Mouse (Mus musculus) midbrain, embryonic 13.5 days (tissue): ENCODE data around the gene Sstr3. TPM values are rescaled to one million over a fixed set of nuclear protein-coding genes. Genes with fewer than 3 reads are reported as not detected.

Source experiments
- ATAC-seq: fragments of 200-750 bp; cut with Nextera tagmentation; 2 replicates; pipeline ENCODE4 v1.8.0; 2017; ENCODE audit warnings: mild to moderate bottlenecking, moderate TSS enrichment, moderate library complexity
- H3K27ac ChIP-seq: fragments of 300-500 bp; sonication (generic); 2 replicates; pipeline ENCODE4 v1.5.1; 2015; ENCODE audit warnings: inconsistent platforms, mild to moderate bottlenecking, moderate library complexity
- H3K27me3 ChIP-seq: fragments of 300-500 bp; sonication (generic); 2 replicates; pipeline ENCODE4 v1.6.1; 2015; ENCODE audit warnings: mild to moderate bottlenecking, inconsistent platforms
- H3K36me3 ChIP-seq: fragments of 300-500 bp; sonication (generic); 2 replicates; pipeline ENCODE4 v1.6.1; 2015; ENCODE audit warnings: mild to moderate bottlenecking, inconsistent platforms
- H3K4me1 ChIP-seq: fragments of 300-500 bp; sonication (generic); replicated peaks from 2 replicates; pipeline ENCODE4 v1.6.1; 2015; ENCODE audit warnings: inconsistent platforms
- H3K4me2 ChIP-seq: fragments of 300-500 bp; sonication (generic); replicated peaks from 2 replicates; pipeline ENCODE4 v1.6.1; 2015; ENCODE audit warnings: moderate library complexity, mild to moderate bottlenecking, inconsistent platforms
- H3K4me3 ChIP-seq: fragments of 300-500 bp; sonication (generic); replicated peaks from 2 replicates; pipeline ENCODE4 v1.5.1; 2015; ENCODE audit warnings: mild to moderate bottlenecking, inconsistent platforms
- H3K9ac ChIP-seq: fragments of 300-500 bp; sonication (generic); replicated peaks from 2 replicates; pipeline ENCODE4 v1.6.1; 2015; ENCODE audit warnings: mild to moderate bottlenecking, inconsistent platforms
- H3K9me3 ChIP-seq: fragments of 300-500 bp; sonication (generic); 2 replicates; pipeline ENCODE4 v1.6.1; 2016; ENCODE audit warnings: mild to moderate bottlenecking, inconsistent platforms
- WGBS: fragments of 180-500 bp; shearing (Covaris S2); methylation state at CpG from one replicate; pipeline ENCODE4 v1.1.7; 2015; 5-methylcytosine and 5-hydroxymethylcytosine counted together
- polyA plus RNA-seq: library from polyadenylated mRNA; unstranded; fragments of >200 nt; fragmentation: Nextera tagmentation; extraction: Ambion mirVana; gene quantifications from 2 replicates; pipeline ENCODE4 v1.2.1, GENCODE M21; 2015

Gene Sstr3
- polyA plus RNA-seq, 1 experiment from 2014 or later, result 0.26 TPM

DNA sequence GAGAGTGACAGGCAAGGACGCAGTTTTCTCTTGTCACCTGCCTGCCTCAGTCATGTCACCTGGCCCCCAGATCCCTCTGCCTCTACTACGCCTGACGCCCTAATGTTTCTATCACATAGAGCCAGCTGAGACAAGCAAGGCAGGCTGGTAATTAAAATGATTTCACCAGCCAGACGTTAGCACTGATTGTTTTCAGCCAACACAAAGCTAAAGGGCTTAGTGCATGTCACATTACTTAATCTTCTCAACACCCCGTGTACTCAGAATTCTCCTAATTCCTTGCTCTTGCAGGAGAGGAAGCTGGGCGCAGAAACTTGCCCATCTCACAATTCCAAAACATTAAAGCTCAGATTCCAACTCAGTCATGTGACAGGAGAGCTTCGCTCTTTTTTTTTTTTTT is 36.0 kb downstream of the Sstr3 start:
- no peak overlapping the region for H3K4me3 ChIP-seq
- no peak for ATAC-seq
- no peak overlapping the region for H3K27ac ChIP-seq
- H3K4me2 ChIP-seq, result no peak overlapping the region
- WGBS, result 47% methylated on average over 7 of the region's 7 CpGs
- H3K4me1 ChIP-seq, result peaks cover 12% of the 10 kb centered on the region
- no peaks in the 10 kb centered on the region for H3K27me3 ChIP-seq
- H3K9ac ChIP-seq, result no peak overlapping the region
- no peaks in the 10 kb centered on the region for H3K9me3 ChIP-seq
- no peaks in the 10 kb centered on the region for H3K36me3 ChIP-seq

GRCm38 (mm10) chr15:78505541-78505940 is 38.9 kb downstream of the Sstr3 start:
- no peak for ATAC-seq
- peaks cover 12% of the 10 kb centered on the region for H3K4me1 ChIP-seq
- no peak overlapping the region for H3K4me2 ChIP-seq
- H3K4me3 ChIP-seq, result no peak overlapping the region
- no peaks in the 10 kb centered on the region for H3K36me3 ChIP-seq
- 77% methylated on average over 3 of the region's 3 CpGs for WGBS
- H3K27ac ChIP-seq, result no peak overlapping the region
- no peak overlapping the region for H3K9ac ChIP-seq
- H3K9me3 ChIP-seq, result no peaks in the 10 kb centered on the region
- no peaks in the 10 kb centered on the region for H3K27me3 ChIP-seq

- H3K27me3 ChIP-seq, result no peaks in the 10 kb centered on the region
- H3K36me3 ChIP-seq, result no peaks in the 10 kb centered on the region
- WGBS, result 91% methylated on average over 5 of the region's 5 CpGs
- no peak overlapping the region for H3K27ac ChIP-seq
- peaks cover 5% of the 10 kb centered on the region for H3K4me1 ChIP-seq
- H3K4me3 ChIP-seq, result no peak overlapping the region
- no peaks in the 10 kb centered on the region for H3K9me3 ChIP-seq
- ATAC-seq, result no peak
- H3K9ac ChIP-seq, result no peak overlapping the region
- H3K4me2 ChIP-seq, result no peak overlapping the region
These were observed 39.7 kb downstream of the Sstr3 start for GRCm38 (mm10) chr15:78504816-78505215.

- H3K27ac ChIP-seq, result no peak overlapping the region
- no peak overlapping the region for H3K9ac ChIP-seq
- H3K36me3 ChIP-seq, result no peaks in the 10 kb centered on the region
- H3K4me3 ChIP-seq, result no peak overlapping the region
- H3K27me3 ChIP-seq, result no peaks in the 10 kb centered on the region
- H3K4me1 ChIP-seq, result 0 out of 2 replicates have a peak, but pooled peaks cover 2% of the 10 kb centered on the region
- H3K4me2 ChIP-seq, result no peak overlapping the region
- H3K9me3 ChIP-seq, result no peaks in the 10 kb centered on the region
- 60% methylated on average over 1 of the region's 1 CpGs for WGBS
- no peak for ATAC-seq
These were observed 40.5 kb downstream of the Sstr3 start for GRCm38 (mm10) chr15:78504013-78504412.

- no peak for ATAC-seq
- Histone ChIP-seq H3K4me2 (no peak overlapping the region), H3K9me3 (no peaks in the 10 kb centered on the region), H3K27me3 (no peaks in the 10 kb centered on the region), H3K4me3 (no peak overlapping the region), H3K36me3 (no peaks in the 10 kb centered on the region), H3K4me1 (no peaks in the 10 kb centered on the region), H3K27ac (no peak overlapping the region), H3K9ac (no peak overlapping the region)
- WGBS, result 86% methylated on average over 18 of the region's 18 CpGs
These were observed 41.9 kb downstream of the Sstr3 start for GRCm38 (mm10) chr15:78502437-78503132.

DNA sequence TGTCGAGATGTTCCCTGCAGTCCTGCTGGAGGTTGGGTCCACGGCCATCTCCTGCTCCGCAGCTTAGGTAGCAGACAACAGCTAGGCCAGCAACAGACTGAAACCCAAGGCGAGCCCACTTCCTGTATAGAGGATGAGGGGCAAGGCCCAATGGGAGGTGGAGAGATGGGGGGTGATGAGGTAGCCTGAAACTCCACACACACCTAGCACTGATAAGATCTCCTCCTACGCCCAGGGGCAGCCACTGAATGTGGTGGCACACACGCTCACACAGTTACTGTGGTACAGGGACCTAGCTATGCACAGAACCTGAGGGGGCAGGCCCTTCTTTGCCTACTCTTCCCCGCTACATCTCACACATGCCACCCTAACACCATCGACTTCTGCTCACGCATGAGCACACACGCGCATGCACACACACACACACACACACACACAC is 49.5 kb downstream of the Sstr3 start, which contains the start of gene Il2rb:
Gene Il2rb (minus strand): TSS at position 304 of the 439 bp plus-strand sequence.
- Histone ChIP-seq H3K4me1 (no peaks in the 10 kb centered on the region), H3K27ac (no peak within 1 kb of the TSS), H3K27me3 (no peaks in the 10 kb centered on the region), H3K4me2 (no peak within 1 kb of the TSS), H3K36me3 (no peaks in the 10 kb centered on the region), H3K4me3 (no peak within 1 kb of the TSS), H3K9ac (no peak within 1 kb of the TSS), H3K9me3 (no peaks in the 10 kb centered on the region)
- no peak for ATAC-seq
- WGBS, result 89% methylated on average over 11 of the region's 11 CpGs

GRCm38 (mm10) chr15:78493401-78494010 is 51.0 kb downstream of the Sstr3 start:
- Histone ChIP-seq H3K4me3 (no peak overlapping the region), H3K36me3 (no peaks in the 10 kb centered on the region), H3K9ac (no peak overlapping the region), H3K9me3 (no peaks in the 10 kb centered on the region), H3K4me1 (no peaks in the 10 kb centered on the region), H3K4me2 (no peak overlapping the region), H3K27ac (no peak overlapping the region), H3K27me3 (no peaks in the 10 kb centered on the region)
- WGBS, result 83% methylated on average over 10 of the region's 10 CpGs
- ATAC-seq, result no peak

GRCm38 (mm10) chr15:78491301-78491700 is 53.2 kb downstream of the Sstr3 start:
- Histone ChIP-seq H3K36me3 (no peaks in the 10 kb centered on the region), H3K27me3 (no peaks in the 10 kb centered on the region), H3K4me2 (no peak overlapping the region), H3K9me3 (no peaks in the 10 kb centered on the region), H3K27ac (no peak overlapping the region), H3K9ac (no peak overlapping the region), H3K4me1 (no peaks in the 10 kb centered on the region), H3K4me3 (no peak overlapping the region)
- no peak for ATAC-seq
- 82% methylated on average over 3 of the region's 3 CpGs for WGBS

- H3K36me3 ChIP-seq, result no peaks in the 10 kb centered on the region
- 80% methylated on average over 8 of the region's 8 CpGs for WGBS
- no peak overlapping the region for H3K9ac ChIP-seq
- no peak overlapping the region for H3K27ac ChIP-seq
- H3K27me3 ChIP-seq, result no peaks in the 10 kb centered on the region
- no peaks in the 10 kb centered on the region for H3K9me3 ChIP-seq
- no peak overlapping the region for H3K4me2 ChIP-seq
- no peak overlapping the region for H3K4me3 ChIP-seq
- no peaks in the 10 kb centered on the region for H3K4me1 ChIP-seq
- ATAC-seq, result no peak
These were observed 54.6 kb downstream of the Sstr3 start for GRCm38 (mm10) chr15:78489906-78490305.

DNA sequence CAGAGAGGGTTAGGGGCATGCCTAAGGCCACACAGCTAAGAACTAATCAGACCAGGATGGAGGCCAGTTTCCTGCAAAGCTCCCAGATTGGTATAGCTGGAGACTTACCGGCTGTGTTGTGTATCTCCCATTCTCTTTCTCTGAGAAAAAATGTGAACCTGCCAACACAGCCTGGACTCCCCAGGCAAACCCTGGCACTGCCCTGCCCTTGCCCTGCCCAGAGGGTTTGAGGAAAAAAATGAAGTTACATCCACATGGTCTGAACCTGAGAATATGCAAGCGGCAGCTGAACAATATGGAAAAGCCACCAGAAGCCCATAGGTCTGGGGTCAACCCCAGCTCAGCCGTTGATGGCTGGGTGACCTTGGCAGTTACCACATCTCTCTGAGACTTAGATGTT is 55.2 kb downstream of the Sstr3 start:
- H3K9me3 ChIP-seq, result no peaks in the 10 kb centered on the region
- H3K4me3 ChIP-seq, result no peak overlapping the region
- WGBS, result 88% methylated on average over 3 of the region's 3 CpGs
- H3K27ac ChIP-seq, result no peak overlapping the region
- H3K4me1 ChIP-seq, result no peaks in the 10 kb centered on the region
- no peak for ATAC-seq
- no peaks in the 10 kb centered on the region for H3K36me3 ChIP-seq
- no peak overlapping the region for H3K4me2 ChIP-seq
- no peaks in the 10 kb centered on the region for H3K27me3 ChIP-seq
- H3K9ac ChIP-seq, result no peak overlapping the region

DNA sequence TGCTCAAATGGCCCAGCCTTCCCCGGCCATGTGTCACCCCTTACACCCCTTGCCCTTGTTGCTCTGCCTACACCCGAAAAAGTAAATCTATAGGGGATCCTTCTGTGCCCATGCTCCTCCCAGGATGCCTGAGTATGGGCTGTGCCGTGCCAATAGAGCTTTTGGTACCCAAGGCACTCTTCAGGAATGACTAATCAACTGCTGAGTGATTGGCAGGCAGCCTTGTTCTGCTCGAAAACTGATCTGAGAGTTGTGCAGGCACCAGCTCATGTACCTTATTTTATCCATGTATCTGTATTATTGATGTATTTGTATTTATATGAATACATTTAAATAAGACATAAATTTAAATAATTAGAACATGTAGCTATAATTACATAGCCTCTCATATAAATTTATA is 57.4 kb downstream of the Sstr3 start:
- Histone ChIP-seq H3K4me1 (no peaks in the 10 kb centered on the region), H3K27ac (no peak overlapping the region), H3K4me3 (no peak overlapping the region), H3K4me2 (no peak overlapping the region), H3K27me3 (no peaks in the 10 kb centered on the region), H3K9ac (no peak overlapping the region), H3K9me3 (no peaks in the 10 kb centered on the region), H3K36me3 (no peaks in the 10 kb centered on the region)
- no peak for ATAC-seq
- 70% methylated on average over 4 of the region's 4 CpGs for WGBS
